Mouse (Mus musculus) adrenal gland, postnatal 36 days (tissue): ENCODE measurements at regions not wholly inside any gene's neighbourhood (a gene's known extent, or its start where the extent isn't known, plus 50 kb on each side); places are given as distances from the start of the nearest gene placed in this dataset.

ENCODE experiments used
- DNase-seq, 2 experiments: peaks; one replicate each; pipeline ENCODE4 v3.0.0; 2021; ENCODE audit warnings: mixed read lengths in 1 of 2

DNA sequence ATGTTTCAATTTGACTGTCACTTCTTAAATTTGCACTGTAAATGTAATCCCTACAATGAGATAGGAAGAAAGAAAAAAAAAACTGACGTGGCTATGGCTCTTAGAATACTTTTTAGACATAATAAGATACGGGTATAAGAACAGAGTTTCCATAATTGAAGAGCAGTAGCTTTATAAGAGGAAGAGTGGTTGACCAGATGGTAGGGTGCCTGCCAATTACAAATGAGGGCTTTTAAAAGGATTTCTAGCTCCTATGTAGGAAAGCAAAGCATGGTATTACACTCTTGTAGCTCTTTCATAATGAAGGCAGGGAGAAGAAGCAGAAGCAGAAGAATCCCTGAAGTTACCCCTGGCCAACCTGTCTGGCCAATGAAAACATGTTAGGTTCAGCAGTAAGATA lies 239.7 kb upstream of the Car10 start:
- DNase-seq: no peak

GRCm38 (mm10) chr11:92889693-92890454 lies 208.0 kb upstream of the Car10 start:
- peak; percentile 78 for DNase-seq

GRCm38 (mm10) chr11:92899296-92899695 lies 198.5 kb upstream of the Car10 start:
- no peak for DNase-seq
